Mouse (Mus musculus): ENCODE results near the gene Olfr1130.
"Not testable (repeated sequence)": the region's sequence is repeated elsewhere in the genome, so short reads cannot be mapped to it uniquely, and the experiment has no call there.

Olfr1130 gene

DNA sequence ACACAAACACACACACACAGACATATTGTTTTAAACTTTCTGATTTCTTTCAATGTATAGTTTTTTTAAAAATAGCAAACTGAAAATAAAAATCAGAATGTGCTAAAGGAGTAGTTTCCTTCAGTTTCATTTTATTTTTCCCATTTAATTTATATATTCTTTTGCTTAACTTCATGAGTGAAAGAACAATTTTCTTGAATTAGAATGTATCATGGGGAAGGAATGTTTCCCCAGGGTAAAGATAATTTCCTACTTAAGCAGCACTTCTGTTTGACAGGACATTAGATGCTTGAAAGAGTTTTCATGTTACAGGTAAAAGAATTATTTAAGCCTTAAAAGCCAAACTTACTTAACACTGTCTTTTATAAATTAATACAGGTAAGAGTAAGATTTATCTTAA, at the start of gene Olfr1130:
TSS of gene Olfr1130 (plus strand) at position 301 of the 400 bp plus-strand sequence.
- not testable (repeated sequence) for DNase-seq

DNA sequence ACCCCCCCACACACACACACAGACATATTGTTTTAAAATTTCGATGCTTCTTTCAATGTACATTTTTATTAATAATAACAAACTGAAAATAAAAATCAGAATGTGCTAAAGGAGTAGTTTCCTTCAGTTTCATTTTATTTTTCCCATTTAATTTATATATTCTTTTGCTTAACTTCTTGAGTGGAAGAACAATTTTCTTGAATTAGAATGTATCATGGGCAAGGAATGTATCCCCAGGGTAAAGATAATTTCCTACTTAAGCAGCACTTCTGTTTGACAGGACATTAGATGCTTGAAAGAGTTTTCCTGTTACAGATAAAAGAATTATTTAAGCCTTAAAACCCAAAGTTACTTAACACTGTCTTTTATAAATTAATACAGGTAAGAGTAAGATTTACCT, 32.4 kb upstream of the Olfr1130 start, which contains the start of gene Olfr1129:
TSS of gene Olfr1129 (plus strand) at position 301 of the 400 bp plus-strand sequence.
- not testable (repeated sequence) for DNase-seq

DNA sequence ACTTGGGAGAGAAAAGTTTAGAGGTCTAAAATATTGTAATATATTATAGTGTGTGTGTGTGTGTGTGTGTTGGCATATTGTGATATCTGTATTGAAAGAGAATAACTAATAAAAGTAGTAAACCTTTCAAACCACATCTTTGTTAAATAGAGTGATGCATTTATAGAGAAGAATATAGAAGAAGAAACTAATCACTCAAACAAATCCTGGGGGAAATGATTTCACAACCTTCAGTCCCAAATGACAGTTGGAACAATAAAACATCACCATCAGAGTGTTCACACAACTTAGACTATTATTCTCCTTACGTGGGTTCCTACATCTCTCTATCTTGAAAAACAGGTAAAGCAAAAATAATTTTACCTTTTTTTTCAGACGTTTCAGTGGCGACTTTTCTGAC, 20.8 kb downstream of the Olfr1130 start, which contains the start of gene Olfr1131:
TSS of gene Olfr1131 (plus strand) at position 301 of the 400 bp plus-strand sequence.
- no peak for DNase-seq

DNA sequence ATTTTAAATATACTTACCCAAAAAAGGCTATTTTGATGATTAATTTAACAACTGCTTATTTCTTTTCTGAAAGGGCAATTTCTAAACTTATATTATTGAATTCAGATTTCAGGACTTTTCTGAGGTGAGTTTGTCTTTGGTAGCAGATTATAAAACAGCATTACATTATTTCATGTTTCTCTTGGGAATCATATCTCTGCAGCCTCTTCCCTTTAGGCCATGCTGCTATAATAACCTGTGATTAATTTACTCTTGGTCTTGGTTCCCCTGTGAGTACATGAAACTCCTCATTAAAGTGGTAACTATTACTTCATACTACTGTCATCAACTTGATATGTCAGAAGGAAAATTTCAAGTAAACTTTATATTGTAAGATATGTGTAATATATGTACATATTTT, 31.4 kb downstream of the Olfr1130 start, which contains the start of gene Olfr1132:
TSS of gene Olfr1132 (minus strand) at position 101 of the 400 bp plus-strand sequence.
- no peak for DNase-seq

DNA sequence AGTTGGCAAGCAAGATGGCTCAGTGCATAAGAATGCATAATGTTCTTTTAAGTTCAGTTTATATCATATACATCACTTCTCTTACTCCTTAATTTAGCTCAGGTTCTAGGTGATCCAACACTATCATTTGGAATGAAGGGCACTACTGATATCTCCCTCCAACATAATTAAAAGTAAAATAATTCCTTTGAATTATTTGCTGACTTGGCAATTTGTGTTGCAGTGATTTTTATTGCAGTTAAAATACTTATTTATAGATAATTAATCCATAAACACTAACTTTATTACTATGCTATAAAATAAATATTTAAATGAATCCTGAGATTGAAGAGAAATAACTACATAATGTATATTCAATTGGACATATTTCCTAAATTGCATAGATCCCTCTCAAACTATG, 36.4 kb downstream of the Olfr1130 start:
- no peak for DNase-seq

DNA sequence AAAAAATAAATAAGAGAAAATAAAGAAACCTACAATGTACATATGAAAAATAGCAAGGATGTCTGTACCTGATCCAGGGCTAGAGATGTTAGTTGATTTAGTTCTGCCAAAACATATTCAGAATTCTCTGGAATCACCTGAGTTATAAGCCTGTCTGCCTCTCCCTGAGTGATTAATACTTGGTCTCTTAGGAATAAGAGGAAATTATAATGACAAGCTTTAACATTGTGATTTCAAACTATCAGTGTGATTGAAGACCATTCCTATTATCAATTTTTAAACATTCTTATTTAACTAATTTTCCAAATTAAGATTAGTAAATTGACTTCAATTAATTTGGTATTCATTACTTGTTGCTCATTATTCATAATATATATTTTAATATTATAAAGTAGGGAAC, 41.3 kb downstream of the Olfr1130 start, which contains the start of gene Olfr1133:
TSS of gene Olfr1133 (minus strand) at position 101 of the 400 bp plus-strand sequence.
- no peak for DNase-seq

DNA sequence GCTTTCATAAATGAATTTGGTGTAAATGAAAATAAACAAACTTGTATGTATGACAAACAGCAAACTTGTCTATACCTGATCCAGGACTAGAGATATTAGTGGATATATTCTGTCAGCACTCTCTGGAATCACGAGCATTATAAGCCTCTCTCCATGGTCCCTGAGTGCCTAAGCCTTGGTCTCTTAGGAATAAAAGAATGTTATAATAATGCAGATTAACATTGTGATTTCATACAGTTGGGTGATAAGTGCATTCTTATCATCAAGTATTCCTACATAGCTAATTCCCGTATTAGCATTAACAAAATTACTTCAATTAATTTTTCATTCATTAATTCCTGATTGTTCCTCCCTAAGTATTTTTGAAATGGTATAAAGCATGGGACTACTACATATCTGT, 52.3 kb downstream of the Olfr1130 start, which contains the start of gene Olfr1134:
TSS of gene Olfr1134 (minus strand) at position 101 of the 400 bp plus-strand sequence.
- DNase-seq = no peak

All from right cerebral cortex, postnatal 4 days (tissue).